Mouse (Mus musculus): ENCODE measurements at regions not wholly inside any gene's neighbourhood (a gene's known extent, or its start where the extent isn't known, plus 50 kb on each side); places are given as distances from the start of the nearest gene placed in this dataset.
A peak's percentile ranks its signal among the peaks of the same experiment; 100 is the strongest.

- ATAC-seq (replicated peaks; ENCODE audit: low FRiP score, low read depth) = no peak
- Histone ChIP-seq H3K27me3 (ENCODE audit: insufficient read depth, low read length) (no peaks in the 10 kb centered on the region), H3K4me1 (replicated peaks; ENCODE audit: insufficient read depth, low read length) (0 out of 2 replicates have a peak, but pooled peaks cover 3% of the 10 kb centered on the region), H3K9me3 (replicated peaks; ENCODE audit: low read length) (no peaks in the 10 kb centered on the region), H3K27ac (no peak overlapping the region), H3K4me3 (replicated peaks; ENCODE audit: low read depth, low read length) (no peak overlapping the region), H3K36me3 (ENCODE audit: insufficient read depth, low read length) (no peaks in the 10 kb centered on the region), H3K4me2 (ENCODE audit: low read length) (no peak overlapping the region), H3K9ac (ENCODE audit: low read depth, low read length) (no peak overlapping the region)
- 83% methylated on average over 13 of the region's 13 CpGs for WGBS
- no peak for TF ChIP-seq CTCF (IDR thresholded peaks at IDR 0.05; ENCODE audit: low read depth)
- DNase-seq (ENCODE audit: low spot score) = no peak
Observed at GRCm38 (mm10) chr5:72225576-72226298, 57.7 kb upstream of the Commd8 start.

GRCm38 (mm10) chr5:72225056-72225455 is 57.1 kb upstream of the Commd8 start:
- 34% methylated on average over 7 of the region's 7 CpGs for WGBS
- ATAC-seq (replicated peaks; ENCODE audit: low FRiP score, low read depth) (no peak), DNase-seq (ENCODE audit: low spot score) (no peak)
- Histone ChIP-seq H3K4me2 (ENCODE audit: low read length) (no peak overlapping the region; the same call in 1 of the 2 replicates), H3K9ac (ENCODE audit: low read depth, low read length) (no peak overlapping the region), H3K4me3 (replicated peaks; ENCODE audit: low read depth, low read length) (no peak overlapping the region), H3K27ac (no peak overlapping the region), H3K4me1 (replicated peaks; ENCODE audit: insufficient read depth, low read length) (0 out of 2 replicates have a peak, but pooled peaks cover 3% of the 10 kb centered on the region), H3K9me3 (replicated peaks; ENCODE audit: low read length) (no peaks in the 10 kb centered on the region), H3K27me3 (ENCODE audit: insufficient read depth, low read length) (no peaks in the 10 kb centered on the region), H3K36me3 (ENCODE audit: insufficient read depth, low read length) (no peaks in the 10 kb centered on the region)
- TF ChIP-seq CTCF (IDR thresholded peaks at IDR 0.05; ENCODE audit: low read depth) = no peak

GRCm38 (mm10) chr5:72224551-72224966 is 56.6 kb upstream of the Commd8 start:
- ATAC-seq (replicated peaks; ENCODE audit: low FRiP score, low read depth) (no peak), DNase-seq (ENCODE audit: low spot score) (peak; percentile 17)
- Histone ChIP-seq H3K27me3 (ENCODE audit: insufficient read depth, low read length) (no peaks in the 10 kb centered on the region), H3K4me2 (ENCODE audit: low read length) (no peak overlapping the region; the same call in 1 of the 2 replicates), H3K9me3 (replicated peaks; ENCODE audit: low read length) (no peaks in the 10 kb centered on the region), H3K9ac (ENCODE audit: low read depth, low read length) (no peak overlapping the region), H3K36me3 (ENCODE audit: insufficient read depth, low read length) (no peaks in the 10 kb centered on the region), H3K27ac (no peak overlapping the region), H3K4me3 (replicated peaks; ENCODE audit: low read depth, low read length) (no peak overlapping the region), H3K4me1 (replicated peaks; ENCODE audit: insufficient read depth, low read length) (0 out of 2 replicates have a peak, but pooled peaks cover 3% of the 10 kb centered on the region)
- no peak; the same call in 1 of the 2 replicates for TF ChIP-seq CTCF (IDR thresholded peaks at IDR 0.05; ENCODE audit: low read depth)
- WGBS = 25% methylated on average over 6 of the region's 6 CpGs

- WGBS = 81% methylated on average over 3 of the region's 3 CpGs
- Histone ChIP-seq H3K4me1 (replicated peaks; ENCODE audit: insufficient read depth, low read length) (0 out of 2 replicates have a peak, but pooled peaks cover 3% of the 10 kb centered on the region), H3K27ac (no peak overlapping the region), H3K36me3 (ENCODE audit: insufficient read depth, low read length) (no peaks in the 10 kb centered on the region), H3K27me3 (ENCODE audit: insufficient read depth, low read length) (no peaks in the 10 kb centered on the region), H3K9me3 (replicated peaks; ENCODE audit: low read length) (no peaks in the 10 kb centered on the region), H3K4me3 (replicated peaks; ENCODE audit: low read depth, low read length) (no peak overlapping the region), H3K4me2 (ENCODE audit: low read length) (no peak overlapping the region), H3K9ac (ENCODE audit: low read depth, low read length) (no peak overlapping the region)
- ATAC-seq (replicated peaks; ENCODE audit: low FRiP score, low read depth) = no peak
- DNase-seq (ENCODE audit: low spot score) = no peak
- no peak for TF ChIP-seq CTCF (IDR thresholded peaks at IDR 0.05; ENCODE audit: low read depth)
Observed at GRCm38 (mm10) chr5:72222902-72223301, 54.9 kb upstream of the Commd8 start.

GRCm38 (mm10) chr5:72219697-72220096 is 51.7 kb upstream of the Commd8 start:
- no peaks in the 10 kb centered on the region for H3K36me3 ChIP-seq (ENCODE audit: insufficient read depth, low read length)
- no peaks in the 10 kb centered on the region for H3K9me3 ChIP-seq (replicated peaks; ENCODE audit: low read length)
- no peak for TF ChIP-seq CTCF (IDR thresholded peaks at IDR 0.05; ENCODE audit: low read depth)
- no peak overlapping the region for H3K27ac ChIP-seq
- H3K4me1 ChIP-seq (replicated peaks; ENCODE audit: insufficient read depth, low read length) = no peaks in the 10 kb centered on the region
- ATAC-seq (replicated peaks; ENCODE audit: low FRiP score, low read depth) = no peak
- DNase-seq (ENCODE audit: low spot score) = no peak
- 89% methylated on average over 12 of the region's 12 CpGs for WGBS
- no peak overlapping the region for H3K4me3 ChIP-seq (replicated peaks; ENCODE audit: low read depth, low read length)
- H3K9ac ChIP-seq (ENCODE audit: low read depth, low read length) = no peak overlapping the region
- H3K4me2 ChIP-seq (ENCODE audit: low read length) = no peak overlapping the region
- no peaks in the 10 kb centered on the region for H3K27me3 ChIP-seq (ENCODE audit: insufficient read depth, low read length)

- no peaks in the 10 kb centered on the region for H3K27me3 ChIP-seq (ENCODE audit: insufficient read depth, low read length)
- H3K27ac ChIP-seq = no peak overlapping the region
- no peaks in the 10 kb centered on the region for H3K9me3 ChIP-seq (replicated peaks; ENCODE audit: low read length)
- no peak overlapping the region for H3K4me3 ChIP-seq (replicated peaks; ENCODE audit: low read depth, low read length)
- no peak overlapping the region for H3K9ac ChIP-seq (ENCODE audit: low read depth, low read length)
- no peaks in the 10 kb centered on the region for H3K36me3 ChIP-seq (ENCODE audit: insufficient read depth, low read length)
- DNase-seq (ENCODE audit: low spot score) (no peak), ATAC-seq (replicated peaks; ENCODE audit: low FRiP score, low read depth) (no peak)
- no peak overlapping the region for H3K4me2 ChIP-seq (ENCODE audit: low read length)
- no peaks in the 10 kb centered on the region for H3K4me1 ChIP-seq (replicated peaks; ENCODE audit: insufficient read depth, low read length)
- no peak for TF ChIP-seq CTCF (IDR thresholded peaks at IDR 0.05; ENCODE audit: low read depth)
- 76% methylated on average over 7 of the region's 7 CpGs for WGBS
Observed at GRCm38 (mm10) chr5:72219248-72219647, 51.3 kb upstream of the Commd8 start.

Measured in kidney, postnatal 0 days (tissue).